Mouse (Mus musculus): ENCODE results near the gene Hemgn. TPM values are rescaled to one million over a fixed set of nuclear protein-coding genes. Genes with fewer than 3 reads are reported as not detected.

The Hemgn gene
- total and polyA plus RNA-seq, 2 experiments from 2014 or later, result 0.37 TPM; not detected in 1

GRCm38 (mm10) chr4:46389013-46389611, 24.2 kb downstream of the Hemgn start, which contains the start of gene Trmo:
Gene Trmo, minus strand, starts transcription at chr4:46389437.
- peak; percentile 81 for TF ChIP-seq EP300 (IDR thresholded peaks at IDR 0.05; ENCODE audit: low read depth)
- TF ChIP-seq CTCF (IDR thresholded peaks at IDR 0.05; ENCODE audit: low read depth), result no peak
- Histone ChIP-seq H3K4me1 (ENCODE audit: control insufficient read depth, insufficient read depth) (0 out of 2 replicates have a peak, but pooled peaks cover 4% of the 10 kb centered on the region), H3K9ac (replicated peaks; ENCODE audit: low read depth, low read length) (peak within 1 kb of the TSS; percentile 82), H3K27me3 (ENCODE audit: control insufficient read depth, insufficient read depth, low read length) (no peaks in the 10 kb centered on the region), H3K27ac (ENCODE audit: low read depth) (peak within 1 kb of the TSS; percentile 91), H3K4me2 (ENCODE audit: low read depth, low read length) (peak within 1 kb of the TSS; percentile 68), H3K9me3 (replicated peaks; ENCODE audit: control insufficient read depth, low read length) (no peaks in the 10 kb centered on the region), H3K4me3 (ENCODE audit: low read depth, low read length) (peak within 1 kb of the TSS; percentile 72), H3K36me3 (replicated peaks; ENCODE audit: control insufficient read depth, insufficient read depth, low read length) (peaks cover 22% of the 10 kb centered on the region)
- DNase-seq (ENCODE audit: low spot score) (peak; percentile 98), ATAC-seq (ENCODE audit: insufficient read depth, low read depth) (peak; percentile 96)
- WGBS, result under 1% methylated on average over 56 of the region's 56 CpGs

DNA sequence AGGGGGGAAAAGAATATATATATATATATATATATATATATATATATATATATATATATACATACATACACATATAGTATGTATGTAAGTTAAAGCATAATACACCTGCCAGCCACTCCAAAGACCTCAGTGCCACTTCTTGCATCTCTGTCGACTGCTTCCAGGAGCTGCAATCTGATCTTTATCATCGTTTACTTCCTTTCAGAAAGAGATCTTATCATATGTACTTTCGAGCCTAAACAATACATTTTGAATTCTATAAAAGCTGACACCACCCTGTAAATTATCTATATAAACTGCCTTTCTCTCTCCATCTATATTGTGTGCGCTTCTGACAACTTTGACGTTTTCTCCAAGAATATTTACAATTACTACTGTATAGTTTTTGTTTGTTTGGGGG, 24.8 kb downstream of the Hemgn start:
- TF ChIP-seq CTCF (IDR thresholded peaks at IDR 0.05; ENCODE audit: low read depth) (no peak), EP300 (IDR thresholded peaks at IDR 0.05; ENCODE audit: low read depth) (no peak)
- Histone ChIP-seq H3K4me2 (ENCODE audit: low read depth, low read length) (peak overlapping the region; percentile 68), H3K9me3 (replicated peaks; ENCODE audit: control insufficient read depth, low read length) (no peaks in the 10 kb centered on the region), H3K27ac (ENCODE audit: low read depth) (peak overlapping the region; percentile 91), H3K4me1 (ENCODE audit: control insufficient read depth, insufficient read depth) (0 out of 2 replicates have a peak, but pooled peaks cover 4% of the 10 kb centered on the region), H3K4me3 (ENCODE audit: low read depth, low read length) (peak overlapping the region; percentile 72), H3K27me3 (ENCODE audit: control insufficient read depth, insufficient read depth, low read length) (no peaks in the 10 kb centered on the region), H3K9ac (replicated peaks; ENCODE audit: low read depth, low read length) (0 out of 2 replicates have a peak overlapping the region, but pooled peaks have one; percentile 82), H3K36me3 (replicated peaks; ENCODE audit: control insufficient read depth, insufficient read depth, low read length) (peaks cover 27% of the 10 kb centered on the region)
- WGBS, result 23% methylated on average over 5 of the region's 5 CpGs
- no peak for DNase-seq (ENCODE audit: low spot score)
- no peak for ATAC-seq (ENCODE audit: insufficient read depth, low read depth)

DNA sequence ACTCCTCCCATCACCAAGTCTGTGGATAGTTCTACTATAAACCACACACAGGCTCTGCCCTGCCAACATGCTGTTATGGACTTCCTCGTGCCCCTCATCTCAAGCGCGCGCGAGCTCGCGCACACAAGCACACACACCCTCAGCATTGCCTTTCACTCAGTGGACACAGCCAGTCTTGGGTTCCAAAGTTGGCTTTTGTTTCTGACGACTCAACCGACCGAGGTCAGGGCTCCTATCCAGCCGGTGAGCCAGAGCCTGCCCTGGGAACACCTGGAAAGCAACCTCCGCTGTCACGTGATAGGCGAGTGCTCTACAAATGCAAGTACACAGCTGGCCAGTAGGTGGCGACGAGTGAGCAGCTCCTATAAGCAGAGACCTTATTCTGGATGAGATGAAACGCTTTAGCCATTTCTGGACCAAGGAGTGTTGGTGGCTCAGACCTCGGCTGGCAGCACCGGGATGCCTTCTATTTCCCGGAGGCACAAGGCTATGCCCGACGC, 38.4 kb downstream of the Hemgn start:
- ATAC-seq (ENCODE audit: insufficient read depth, low read depth) (peak; percentile 68), DNase-seq (ENCODE audit: low spot score) (peak; percentile 71)
- peak overlapping the region; percentile 40 for H3K4me3 ChIP-seq (ENCODE audit: low read depth, low read length)
- 0 out of 2 replicates have a peak, but pooled peaks cover 4% of the 10 kb centered on the region for H3K27me3 ChIP-seq (ENCODE audit: control insufficient read depth, insufficient read depth, low read length)
- peaks cover 31% of the 10 kb centered on the region for H3K36me3 ChIP-seq (replicated peaks; ENCODE audit: control insufficient read depth, insufficient read depth, low read length)
- no peak overlapping the region for H3K9ac ChIP-seq (replicated peaks; ENCODE audit: low read depth, low read length)
- H3K4me1 ChIP-seq (ENCODE audit: control insufficient read depth, insufficient read depth), result 0 out of 2 replicates have a peak, but pooled peaks cover 7% of the 10 kb centered on the region
- no peaks in the 10 kb centered on the region for H3K9me3 ChIP-seq (replicated peaks; ENCODE audit: control insufficient read depth, low read length)
- no peak overlapping the region for H3K27ac ChIP-seq (ENCODE audit: low read depth)
- peak overlapping the region; percentile 75 for H3K4me2 ChIP-seq (ENCODE audit: low read depth, low read length)
- peak; percentile 92 for TF ChIP-seq CTCF (IDR thresholded peaks at IDR 0.05; ENCODE audit: low read depth)
- TF ChIP-seq EP300 (IDR thresholded peaks at IDR 0.05; ENCODE audit: low read depth), result no peak
- WGBS, result 17% methylated on average over 22 of the region's 22 CpGs

GRCm38 (mm10) chr4:46374455-46374854, 38.9 kb downstream of the Hemgn start:
- Histone ChIP-seq H3K4me2 (ENCODE audit: low read depth, low read length) (peak overlapping the region; percentile 75), H3K9me3 (replicated peaks; ENCODE audit: control insufficient read depth, low read length) (no peaks in the 10 kb centered on the region), H3K9ac (replicated peaks; ENCODE audit: low read depth, low read length) (no peak overlapping the region), H3K4me3 (ENCODE audit: low read depth, low read length) (peak overlapping the region; percentile 40; the same call in 1 of the 2 replicates), H3K36me3 (replicated peaks; ENCODE audit: control insufficient read depth, insufficient read depth, low read length) (peaks cover 26% of the 10 kb centered on the region), H3K27ac (ENCODE audit: low read depth) (no peak overlapping the region), H3K27me3 (ENCODE audit: control insufficient read depth, insufficient read depth, low read length) (0 out of 2 replicates have a peak, but pooled peaks cover 4% of the 10 kb centered on the region), H3K4me1 (ENCODE audit: control insufficient read depth, insufficient read depth) (0 out of 2 replicates have a peak, but pooled peaks cover 7% of the 10 kb centered on the region)
- DNase-seq (ENCODE audit: low spot score), result no peak
- 57% methylated on average over 6 of the region's 6 CpGs for WGBS
- TF ChIP-seq CTCF (IDR thresholded peaks at IDR 0.05; ENCODE audit: low read depth) (peak; percentile 46), EP300 (IDR thresholded peaks at IDR 0.05; ENCODE audit: low read depth) (no peak)
- peak; percentile 7; the same call in 1 of the 2 replicates for ATAC-seq (ENCODE audit: insufficient read depth, low read depth)

GRCm38 (mm10) chr4:46371030-46371429, 42.3 kb downstream of the Hemgn start:
- 4% methylated on average over 17 of the region's 19 CpGs for WGBS
- Histone ChIP-seq H3K27me3 (ENCODE audit: control insufficient read depth, insufficient read depth, low read length) (0 out of 2 replicates have a peak, but pooled peaks cover 7% of the 10 kb centered on the region), H3K36me3 (replicated peaks; ENCODE audit: control insufficient read depth, insufficient read depth, low read length) (no peaks in the 10 kb centered on the region), H3K27ac (ENCODE audit: low read depth) (no peak overlapping the region), H3K4me1 (ENCODE audit: control insufficient read depth, insufficient read depth) (0 out of 2 replicates have a peak, but pooled peaks cover 7% of the 10 kb centered on the region), H3K4me3 (ENCODE audit: low read depth, low read length) (0 out of 2 replicates have a peak overlapping the region, but pooled peaks have one; percentile 16), H3K9me3 (replicated peaks; ENCODE audit: control insufficient read depth, low read length) (no peaks in the 10 kb centered on the region), H3K9ac (replicated peaks; ENCODE audit: low read depth, low read length) (no peak overlapping the region), H3K4me2 (ENCODE audit: low read depth, low read length) (peak overlapping the region; percentile 51)
- TF ChIP-seq CTCF (IDR thresholded peaks at IDR 0.05; ENCODE audit: low read depth), result no peak
- no peak for TF ChIP-seq EP300 (IDR thresholded peaks at IDR 0.05; ENCODE audit: low read depth)
- peak; percentile 65 for DNase-seq (ENCODE audit: low spot score)
- ATAC-seq (ENCODE audit: insufficient read depth, low read depth), result peak; percentile 79
